Mouse (Mus musculus) intestine, embryonic 14.5 days (tissue): ENCODE measurements around the gene Ifnz. TPM values are rescaled to one million over a fixed set of nuclear protein-coding genes. Genes with fewer than 3 reads are reported as not detected.
"Not testable (repeated sequence)": the region's sequence is repeated elsewhere in the genome, so short reads cannot be mapped to it uniquely, and the experiment has no call there.

Experiments used
- ATAC-seq: fragments of 200-750 bp; cut with Nextera tagmentation; replicated peaks from 2 replicates; pipeline ENCODE4 v1.8.0; 2017; ENCODE audit warnings: low read depth, moderate number of reproducible peaks, moderate TSS enrichment, moderate library complexity; ENCODE audit not compliant: low FRiP score, low TSS enrichment
- DNase-seq: peaks from one replicate; pipeline ENCODE4 v3.0.0-alpha.2; 2018; ENCODE audit warnings: low spot score
- H3K27ac ChIP-seq: fragments of 300-500 bp; sonication (generic); 2 replicates; pipeline ENCODE4 v1.5.1; 2014; ENCODE audit warnings: low read depth, mild to moderate bottlenecking, control low read depth
- H3K27me3 ChIP-seq: fragments of 300-500 bp; sonication (generic); replicated peaks from 2 replicates; pipeline ENCODE4 v1.6.1; 2014; ENCODE audit warnings: low read length, control low read depth; ENCODE audit not compliant: control insufficient read depth, insufficient read depth
- H3K36me3 ChIP-seq: fragments of 300-500 bp; sonication (generic); 2 replicates; pipeline ENCODE4 v1.6.1; 2014; ENCODE audit warnings: low read length, control low read depth; ENCODE audit not compliant: control insufficient read depth, insufficient read depth
- H3K4me1 ChIP-seq: fragments of 300-500 bp; sonication (generic); replicated peaks from 2 replicates; pipeline ENCODE4 v1.6.1; 2014; ENCODE audit warnings: low read length, control low read depth, mixed read lengths; ENCODE audit not compliant: control insufficient read depth, insufficient read depth
- H3K4me2 ChIP-seq: fragments of 300-500 bp; sonication (generic); 2 replicates; pipeline ENCODE4 v1.6.1; 2014; ENCODE audit warnings: low read length
- H3K4me3 ChIP-seq: fragments of 300-500 bp; sonication (generic); 2 replicates; pipeline ENCODE4 v1.5.1; 2014; ENCODE audit warnings: low read depth, low read length, control low read depth, mixed read lengths
- H3K9ac ChIP-seq: fragments of 300-500 bp; sonication (generic); 2 replicates; pipeline ENCODE4 v1.6.1; 2014; ENCODE audit warnings: mild to moderate bottlenecking, low read length
- H3K9me3 ChIP-seq: fragments of 300-500 bp; sonication (generic); 2 replicates; pipeline ENCODE4 v1.6.1; 2016; ENCODE audit warnings: low read length, control low read depth; ENCODE audit not compliant: control insufficient read depth
- WGBS: fragments of 180-500 bp; shearing (Covaris S2); extraction: QIAGEN DNeasy Blood & Tissue Kit; methylation state at CpG from one replicate; pipeline ENCODE4 v1.1.7; 2014; 5-methylcytosine and 5-hydroxymethylcytosine counted together
- polyA plus RNA-seq: library from polyadenylated mRNA; unstranded; fragments of >200 nt; fragmentation: Nextera tagmentation; extraction: Ambion mirVana; gene quantifications from 2 replicates; pipeline ENCODE4 v1.2.1, GENCODE M21; 2014

The Ifnz gene
- polyA plus RNA-seq: 0.28 TPM in 1 of 2 replicates, not detected in the other

DNA sequence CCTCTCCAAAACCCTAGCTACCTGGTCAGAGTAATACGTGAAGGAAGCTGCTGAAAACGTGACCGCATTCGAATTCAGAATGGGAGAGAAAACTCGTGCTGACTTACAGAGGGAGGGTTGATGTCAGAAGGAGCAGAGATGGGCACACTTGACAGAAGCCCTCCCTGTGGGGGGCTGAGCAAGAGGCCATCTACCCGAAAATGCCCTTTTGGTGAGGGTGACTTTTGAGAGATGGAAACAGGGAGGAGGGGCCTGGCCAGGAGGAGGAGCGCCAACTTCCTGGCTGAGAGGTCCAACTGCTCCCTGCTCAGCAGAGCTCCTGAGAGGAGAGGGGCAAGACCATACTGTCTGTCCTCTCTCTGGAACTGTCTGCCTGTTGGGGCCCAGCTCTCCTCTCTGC lies at the start of gene Ifnz:
Gene Ifnz, plus strand, starts transcription at position 301 of the 400 bp plus-strand sequence.
- not testable (repeated sequence) for H3K27ac ChIP-seq, H3K36me3 ChIP-seq, H3K9ac ChIP-seq, ATAC-seq, H3K27me3 ChIP-seq, H3K9me3 ChIP-seq, H3K4me1 ChIP-seq, H3K4me3 ChIP-seq, DNase-seq
- 36% methylated on average over 3 of the region's 7 CpGs for WGBS
- H3K4me2 ChIP-seq: peak within 1 kb of the TSS; percentile 29; the same call in 1 of the 2 replicates

DNA sequence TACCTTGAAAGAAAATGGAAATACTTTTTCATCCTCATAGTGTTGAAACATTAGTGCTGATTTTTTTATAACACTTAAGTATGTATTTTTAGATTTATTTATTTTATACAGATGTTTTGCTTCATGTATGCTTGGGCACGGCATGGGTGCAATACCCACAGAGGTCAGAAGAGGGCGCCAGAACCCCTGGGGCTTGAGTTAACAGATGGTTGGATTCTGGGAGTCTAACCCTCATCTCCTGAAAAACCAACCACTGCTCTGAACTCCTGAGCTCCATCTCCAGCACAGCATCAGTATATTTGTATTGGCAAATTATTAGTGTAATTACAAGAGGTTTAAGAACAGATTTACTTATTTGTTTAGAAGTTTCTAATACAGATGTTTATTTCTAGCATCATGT lies 43.5 kb upstream of the Ifnz start:
- Histone ChIP-seq H3K4me2 (no peak overlapping the region), H3K4me1 (peaks cover 7% of the 10 kb centered on the region; the same call in 1 of the 2 replicates), H3K9me3 (no peaks in the 10 kb centered on the region), H3K4me3 (no peak overlapping the region), H3K27ac (no peak overlapping the region), H3K27me3 (no peaks in the 10 kb centered on the region), H3K9ac (no peak overlapping the region), H3K36me3 (no peaks in the 10 kb centered on the region)
- ATAC-seq: no peak
- peak; percentile 92 for DNase-seq
- WGBS: 4% methylated on average over 2 of the region's 2 CpGs

DNA sequence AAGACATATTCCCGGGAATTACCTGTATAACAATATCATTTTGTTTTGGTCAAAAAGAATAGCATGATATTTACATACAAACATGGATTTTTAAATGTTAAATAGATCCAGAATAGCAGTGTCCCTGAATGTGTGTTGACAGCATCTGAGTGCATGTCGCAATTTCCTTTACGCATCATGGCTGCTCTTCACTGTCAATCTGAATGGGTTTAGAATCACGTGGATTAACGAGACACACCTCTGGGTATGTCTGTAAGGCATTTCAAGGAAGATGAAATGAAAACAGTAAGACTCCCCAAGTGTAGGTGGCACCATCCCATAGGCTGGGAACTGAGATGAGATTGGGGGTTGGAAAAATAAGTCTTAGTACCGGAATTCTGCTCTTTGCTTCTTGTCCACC lies 42.9 kb upstream of the Ifnz start:
- no peaks in the 10 kb centered on the region for H3K36me3 ChIP-seq
- H3K9me3 ChIP-seq: no peaks in the 10 kb centered on the region
- no peak overlapping the region for H3K4me3 ChIP-seq
- H3K27ac ChIP-seq: no peak overlapping the region
- H3K4me2 ChIP-seq: no peak overlapping the region
- DNase-seq (no peak), ATAC-seq (no peak)
- H3K27me3 ChIP-seq: no peaks in the 10 kb centered on the region
- peaks cover 7% of the 10 kb centered on the region; the same call in 1 of the 2 replicates for H3K4me1 ChIP-seq
- 89% methylated on average over 6 of the region's 6 CpGs for WGBS
- no peak overlapping the region for H3K9ac ChIP-seq

DNA sequence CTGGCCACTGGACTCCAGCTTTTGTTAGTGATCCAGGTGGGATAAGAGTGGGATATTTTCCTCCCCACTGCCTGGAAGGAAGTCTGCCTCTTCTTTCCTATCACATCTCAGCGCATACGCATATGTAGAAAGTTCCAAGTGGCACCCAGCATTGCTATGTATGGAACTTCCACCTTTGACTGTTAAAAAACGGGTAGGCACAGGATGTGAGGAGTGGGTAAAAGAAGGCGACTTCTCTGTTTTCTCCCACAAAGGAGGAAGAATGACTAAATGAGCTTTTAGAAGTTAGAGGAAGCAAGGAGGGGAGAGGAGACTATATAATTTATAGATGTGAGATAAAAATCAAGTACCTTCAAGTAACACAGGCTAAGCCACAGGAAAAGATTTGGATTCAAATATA lies 40.5 kb upstream of the Ifnz start:
- H3K4me1 ChIP-seq: peaks cover 7% of the 10 kb centered on the region; the same call in 1 of the 2 replicates
- 92% methylated on average over 4 of the region's 4 CpGs for WGBS
- H3K27me3 ChIP-seq: no peaks in the 10 kb centered on the region
- H3K27ac ChIP-seq: no peak overlapping the region
- no peak overlapping the region for H3K9ac ChIP-seq
- no peak for ATAC-seq
- no peak overlapping the region for H3K4me3 ChIP-seq
- no peaks in the 10 kb centered on the region for H3K9me3 ChIP-seq
- no peak overlapping the region for H3K4me2 ChIP-seq
- no peak for DNase-seq
- H3K36me3 ChIP-seq: no peaks in the 10 kb centered on the region

DNA sequence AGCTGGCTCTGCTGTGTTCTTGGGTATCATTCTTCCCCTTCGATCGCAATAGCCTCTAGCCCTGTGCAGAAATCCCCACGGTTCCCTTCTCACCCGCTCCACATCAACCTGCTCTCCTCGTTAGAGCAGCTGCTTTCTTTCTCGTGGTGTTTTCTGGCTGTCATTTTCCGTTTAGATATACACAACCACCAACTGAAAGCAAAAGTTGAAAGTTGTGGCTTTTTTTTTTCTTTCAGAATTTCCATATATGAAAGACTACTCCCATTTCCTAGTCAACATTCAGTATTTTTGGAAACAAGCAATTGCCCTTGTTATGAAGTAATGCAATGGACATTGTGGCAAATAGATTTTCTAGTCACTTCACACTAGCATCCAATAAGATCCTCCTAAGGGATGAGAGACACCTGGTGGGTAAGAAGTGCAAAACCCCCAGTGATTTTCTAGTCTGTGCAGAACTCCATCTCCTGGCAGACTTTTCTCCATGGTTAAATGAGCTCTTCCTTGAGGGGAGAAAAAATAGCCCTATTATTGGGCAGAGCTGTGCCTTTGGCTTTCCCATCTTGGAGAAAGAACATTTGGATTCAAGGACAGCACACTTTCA lies 39.1 kb upstream of the Ifnz start:
- no peak overlapping the region for H3K9ac ChIP-seq
- H3K4me3 ChIP-seq: no peak overlapping the region
- H3K27me3 ChIP-seq: no peaks in the 10 kb centered on the region
- no peaks in the 10 kb centered on the region for H3K36me3 ChIP-seq
- 71% methylated on average over 7 of the region's 7 CpGs for WGBS
- DNase-seq: no peak
- no peaks in the 10 kb centered on the region for H3K9me3 ChIP-seq
- H3K4me1 ChIP-seq: peaks cover 7% of the 10 kb centered on the region; the same call in 1 of the 2 replicates
- no peak overlapping the region for H3K4me2 ChIP-seq
- H3K27ac ChIP-seq: no peak overlapping the region
- no peak for ATAC-seq

DNA sequence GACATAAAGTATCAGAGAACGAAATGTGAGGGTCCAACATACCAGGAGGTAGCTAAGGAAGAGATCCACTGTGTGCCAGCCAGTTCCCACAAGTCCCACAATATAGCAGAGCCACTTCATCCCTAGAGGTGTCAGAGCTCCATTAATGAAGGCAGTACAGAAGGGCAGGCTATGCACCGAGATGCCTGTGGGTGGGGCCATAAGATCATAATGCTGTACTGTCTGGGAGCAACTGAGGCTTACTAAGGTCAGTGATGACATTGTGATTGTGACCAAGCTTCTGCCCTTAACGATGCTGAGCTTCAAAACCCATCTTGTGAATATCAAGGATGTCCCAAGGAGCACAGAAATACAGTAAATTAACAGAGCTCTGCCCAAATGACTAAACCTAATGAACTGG lies 37.7 kb upstream of the Ifnz start:
- H3K4me3 ChIP-seq: no peak overlapping the region
- H3K36me3 ChIP-seq: no peaks in the 10 kb centered on the region
- ATAC-seq: no peak

DNA sequence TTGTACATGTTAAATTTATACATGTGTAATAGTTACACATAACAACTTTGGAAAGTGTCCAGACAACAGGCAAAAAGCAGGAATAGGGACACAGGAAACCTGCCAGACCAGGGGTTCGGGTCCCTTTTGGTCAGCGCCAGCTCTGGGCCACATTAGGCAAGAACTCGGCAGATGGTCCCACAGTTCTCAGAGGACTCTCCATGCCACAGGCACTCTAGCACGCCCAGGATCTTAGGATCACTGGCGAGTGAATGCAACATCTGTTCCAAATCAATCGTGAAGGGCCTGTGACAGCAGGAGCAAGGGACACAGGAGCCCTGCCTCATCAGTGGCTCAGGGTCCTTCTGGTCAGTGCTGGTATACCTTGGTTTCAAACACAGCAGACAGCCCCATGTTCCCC lies 32.0 kb upstream of the Ifnz start:
- WGBS: 54% methylated on average over 6 of the region's 6 CpGs

More for the DNA sequence above, 37.7 kb upstream of the Ifnz start:
- H3K9ac ChIP-seq: no peak overlapping the region
- no peak for DNase-seq
- 78% methylated on average over 3 of the region's 3 CpGs for WGBS
- no peak overlapping the region for H3K27ac ChIP-seq
- H3K9me3 ChIP-seq: no peaks in the 10 kb centered on the region
- H3K4me1 ChIP-seq: peaks cover 7% of the 10 kb centered on the region; the same call in 1 of the 2 replicates
- no peaks in the 10 kb centered on the region for H3K27me3 ChIP-seq
- no peak overlapping the region for H3K4me2 ChIP-seq

DNA sequence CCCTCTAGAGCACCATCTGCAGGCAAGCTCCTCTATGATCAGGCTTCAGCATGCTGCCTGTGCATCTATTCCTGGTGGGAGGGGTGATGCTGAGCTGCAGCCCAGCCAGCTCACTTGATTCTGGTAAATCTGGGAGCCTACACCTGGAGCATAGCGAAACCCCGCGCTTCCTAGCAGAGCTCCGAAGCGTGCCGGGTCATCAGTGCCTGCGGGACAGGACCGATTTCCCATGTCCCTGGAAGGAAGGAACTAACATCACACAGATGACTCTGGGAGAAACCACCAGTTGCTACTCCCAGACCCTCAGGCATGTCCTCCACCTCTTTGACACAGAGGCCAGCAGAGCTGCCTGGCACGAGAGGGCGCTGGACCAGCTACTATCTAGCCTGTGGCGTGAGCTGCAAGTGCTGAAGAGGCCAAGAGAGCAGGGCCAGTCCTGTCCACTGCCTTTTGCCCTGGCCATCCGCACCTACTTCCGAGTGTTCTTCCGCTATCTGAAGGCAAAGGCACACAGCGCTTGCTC lies 27.1 kb upstream of the Ifnz start, which contains the start of gene Gm13271:
Gene Gm13271, plus strand, starts transcription at position 51 of the 523 bp plus-strand sequence.
- DNase-seq, H3K27me3 ChIP-seq, H3K4me1 ChIP-seq, H3K4me2 ChIP-seq, H3K36me3 ChIP-seq, H3K9ac ChIP-seq, H3K4me3 ChIP-seq, ATAC-seq, H3K27ac ChIP-seq, H3K9me3 ChIP-seq: not testable (repeated sequence)
- WGBS: 82% methylated on average over 15 of the region's 15 CpGs

More for the DNA sequence above, 32.0 kb upstream of the Ifnz start:
- Histone ChIP-seq H3K27ac (no peak overlapping the region), H3K36me3 (no peaks in the 10 kb centered on the region), H3K9me3 (no peaks in the 10 kb centered on the region), H3K4me1 (no peaks in the 10 kb centered on the region), H3K27me3 (no peaks in the 10 kb centered on the region), H3K4me3 (no peak overlapping the region), H3K4me2 (no peak overlapping the region), H3K9ac (no peak overlapping the region)
- ATAC-seq (no peak), DNase-seq (no peak)
